8 mouse cellular contexts compared by ENCODE assay signal in genomic region chr17:17448737-17449440, GRCm38 (mm10). TPM values are rescaled to one million over a fixed set of nuclear protein-coding genes. Genes with fewer than 3 reads are reported as not detected.
DNase-seq lines count a peak whose midpoint lies in the region; ATAC-seq and TF ChIP-seq lines count a peak whose summit lies in the region.

No protein-coding gene starts in this region.

- WGBS in forebrain, embryonic 16.5 days, result 5% methylated on average over 17 of the region's 17 CpGs

- no peaks in the 10 kb centered on the region; a peak in 1 of 4 replicates for H3K36me3 ChIP-seq in MEL (ENCODE audit: control insufficient read depth in 1 of 2, insufficient read depth in 2 of 2, low read length in 2 of 2)
- H3K36me3 ChIP-seq in forebrain, embryonic 16.5 days (ENCODE audit: control insufficient read depth, insufficient read depth), result no peaks in the 10 kb centered on the region

- peak overlapping the region; percentile 54 for H3K4me2 ChIP-seq in forebrain, embryonic 16.5 days (ENCODE audit: low read length)

- no peak overlapping the region for H3K9ac ChIP-seq in MEL (ENCODE audit: control insufficient read depth, low read depth, low read length, poor library complexity, severe bottlenecking)
- peak overlapping the region; percentile 59 for H3K9ac ChIP-seq in forebrain, embryonic 16.5 days (replicated peaks; ENCODE audit: low read depth, low read length)

- peak; percentile 86 for ATAC-seq in forebrain, embryonic 16.5 days

- H3K4me1 ChIP-seq in MEL (ENCODE audit: control insufficient read depth in 1 of 2, insufficient read depth in 2 of 2, low read length in 2 of 2), result peaks cover 0 to 2% of the 10 kb centered on the region in 2 experiments; a peak in 1 of 4 replicates
- peaks cover 15% of the 10 kb centered on the region for H3K4me1 ChIP-seq in forebrain, embryonic 16.5 days (replicated peaks; ENCODE audit: control insufficient read depth, insufficient read depth, low read length)

- DNase-seq in MEL (ENCODE audit: low read depth, low spot score), result no peak
- DNase-seq in cerebellum, adult 11-12 months, result peak; percentile 7
- DNase-seq in heart, postnatal 4 days, result peak; percentile 51
- DNase-seq in layer of hippocampus, adult 8-10 months (ENCODE audit: low spot score in 2 of 2), result peak; percentile 7 to 12
- DNase-seq in lung, postnatal 14 days, result peak; percentile 51
- DNase-seq in ovary, adult 18-20 months (ENCODE audit: low spot score), result peak; percentile 40
- DNase-seq in thymus, postnatal 36 days, result no peak

- no peaks in the 10 kb centered on the region for H3K79me2 ChIP-seq in MEL (ENCODE audit: control insufficient read depth, insufficient read depth, low read length, poor library complexity)

- no peak for TF ChIP-seq POLR2A in MEL (IDR thresholded peaks at IDR 0.05; ENCODE audit: control insufficient read depth in 1 of 2, insufficient read depth in 1 of 2, low read depth in 1 of 2, low read length in 2 of 2, poor library complexity in 1 of 2)

- no peak for TF ChIP-seq RAD21 in MEL (IDR thresholded peaks at IDR 0.05; ENCODE audit: low read depth, low read length)

- H3K9me3 ChIP-seq in MEL (replicated peaks; ENCODE audit: insufficient read depth, low read length), result no peaks in the 10 kb centered on the region
- H3K9me3 ChIP-seq in forebrain, embryonic 16.5 days (ENCODE audit: control insufficient read depth, low read length), result no peaks in the 10 kb centered on the region

- H3K4me3 ChIP-seq in MEL (ENCODE audit: control insufficient read depth in 1 of 2, insufficient read depth in 1 of 2, low read depth in 2 of 2, low read length in 2 of 2), result no peak overlapping the region
- H3K4me3 ChIP-seq in forebrain, embryonic 16.5 days (replicated peaks; ENCODE audit: low read length), result peak overlapping the region; percentile 36

- TF ChIP-seq EP300 in MEL (IDR thresholded peaks at IDR 0.05; ENCODE audit: low read depth in 1 of 2, low read length in 2 of 2), result no peak

- no peak for TF ChIP-seq CTCF in MEL (IDR thresholded peaks at IDR 0.05 in 2 of 3, conservative IDR thresholded peaks at IDR 0.05 in 1 of 3; ENCODE audit: control insufficient read depth in 1 of 3, insufficient read depth in 1 of 3, low read depth in 2 of 3, low read length in 3 of 3, poor library complexity in 1 of 3, severe bottlenecking in 1 of 3)

- H3K27me3 ChIP-seq in MEL (ENCODE audit: control insufficient read depth in 1 of 2, insufficient read depth in 2 of 2, low read length in 2 of 2), result no peaks in the 10 kb centered on the region
- H3K27me3 ChIP-seq in forebrain, embryonic 16.5 days (replicated peaks; ENCODE audit: control insufficient read depth, insufficient read depth, low read length), result no peaks in the 10 kb centered on the region

- H3K27ac ChIP-seq in MEL (ENCODE audit: control insufficient read depth, low read depth, low read length), result no peak overlapping the region
- peak overlapping the region; percentile 48 for H3K27ac ChIP-seq in forebrain, embryonic 16.5 days (ENCODE audit: low read length)

TF ChIP-seq in MEL, 35 proteins besides CTCF, POLR2A, EP300 and RAD21:
- TF ChIP-seq E2F4 (IDR thresholded peaks at IDR 0.05; ENCODE audit: borderline replicate concordance, low read depth, low read length), result no peak
- peak; percentile 54; the same call in 1 of the 2 replicates for TF ChIP-seq RCOR1 (IDR thresholded peaks at IDR 0.05; ENCODE audit: low read depth, low read length)

RNA-seq across cellular contexts. Expression of gene Lix1, which starts 46.4 kb away (rescaled TPM):
- not detected in 2 replicates for total RNA-seq in MEL (2012; rRNA removed)
- polyA plus RNA-seq in MEL (2012; ENCODE audit: insufficient read depth in 1 of 2, insufficient read length in 2 of 2, low read depth in 1 of 2, low replicate concordance in 2 of 2, missing spikeins in 1 of 2), result not detected
- 30.5 and 33.3 TPM in 2 replicates for polyA plus RNA-seq in forebrain, embryonic 16.5 days (2015; fragmentation: Nextera tagmentation; extraction: Ambion mirVana)
- 1 to 10 TPM; 5.2 to 5.8 TPM for total RNA-seq in heart, postnatal 4 days (2021)
- total RNA-seq in layer of hippocampus, adult 8-10 months (2022), result 10 to 100 TPM; 64.0 to 78.4 (median 71.9) TPM

Comparison
In these comparisons a context has a peak if more than half of its experiments do, and no peak if none do; other contexts are left out.
1. DNase-seq: peak in cerebellum, adult 11-12 months (single experiment), heart, postnatal 4 days (single experiment), layer of hippocampus, adult 8-10 months (2 of 2), lung, postnatal 14 days (single experiment) and ovary, adult 18-20 months (single experiment); none in MEL (single experiment) and thymus, postnatal 36 days (0 of 2).
2. RNA of gene Lix1, which starts 46.4 kb away (total RNA-seq): 64.0 to 78.4 TPM in layer of hippocampus, adult 8-10 months; 5.2 to 5.8 TPM in heart, postnatal 4 days and not detected in MEL; every median in the first group is over 4 times any median in the second.